Mouse (Mus musculus): ENCODE results near the gene Slc4a3.

The Slc4a3 gene

GRCm38 (mm10) chr1:75561221-75561897, 15.3 kb downstream of the Slc4a3 start:
- no peak for DNase-seq

- no peak for DNase-seq
These were observed 15.8 kb downstream of the Slc4a3 start for GRCm38 (mm10) chr1:75561898-75562238.

GRCm38 (mm10) chr1:75564102-75564501, 18.0 kb downstream of the Slc4a3 start:
- DNase-seq = no peak

GRCm38 (mm10) chr1:75564916-75565315, 18.9 kb downstream of the Slc4a3 start:
- DNase-seq = no peak

- no peak for DNase-seq
These were observed 19.6 kb downstream of the Slc4a3 start for GRCm38 (mm10) chr1:75565616-75566015.

GRCm38 (mm10) chr1:75570403-75570802, 24.3 kb downstream of the Slc4a3 start:
- DNase-seq = no peak

- DNase-seq = no peak
These were observed 26.7 kb downstream of the Slc4a3 start for GRCm38 (mm10) chr1:75572776-75573175.

GRCm38 (mm10) chr1:75573715-75574114, 27.6 kb downstream of the Slc4a3 start:
- DNase-seq = no peak

GRCm38 (mm10) chr1:75574476-75575310, 28.6 kb downstream of the Slc4a3 start:
- DNase-seq = no peak

GRCm38 (mm10) chr1:75581936-75582624, 36.0 kb downstream of the Slc4a3 start:
- DNase-seq = no peak

- DNase-seq = no peak
These were observed 36.5 kb downstream of the Slc4a3 start for GRCm38 (mm10) chr1:75582625-75582956.

GRCm38 (mm10) chr1:75583034-75583433, 37.0 kb downstream of the Slc4a3 start:
- no peak for DNase-seq

GRCm38 (mm10) chr1:75586791-75587190, 40.7 kb downstream of the Slc4a3 start:
- no peak for DNase-seq

- DNase-seq = no peak
These were observed 42.0 kb downstream of the Slc4a3 start for GRCm38 (mm10) chr1:75587738-75588719.

GRCm38 (mm10) chr1:75588874-75589273, 42.8 kb downstream of the Slc4a3 start:
- DNase-seq = no peak

GRCm38 (mm10) chr1:75589983-75590382, 43.9 kb downstream of the Slc4a3 start:
- no peak for DNase-seq

GRCm38 (mm10) chr1:75593956-75594355, 47.9 kb downstream of the Slc4a3 start:
- no peak for DNase-seq

GRCm38 (mm10) chr1:75594836-75595235, 48.8 kb downstream of the Slc4a3 start:
- no peak for DNase-seq

- no peak for DNase-seq
These were observed 49.9 kb downstream of the Slc4a3 start for GRCm38 (mm10) chr1:75595930-75596329.

GRCm38 (mm10) chr1:75596906-75597305, 50.8 kb downstream of the Slc4a3 start:
- no peak for DNase-seq

- DNase-seq = peak; percentile 22
These were observed 51.6 kb downstream of the Slc4a3 start for GRCm38 (mm10) chr1:75597622-75598021.

GRCm38 (mm10) chr1:75601738-75602137, 55.7 kb downstream of the Slc4a3 start:
- no peak for DNase-seq

- DNase-seq = no peak
These were observed 57.5 kb downstream of the Slc4a3 start for GRCm38 (mm10) chr1:75603584-75603983.
